ENCODE assay signal across 12 mouse cellular contexts in the genomic region with DNA sequence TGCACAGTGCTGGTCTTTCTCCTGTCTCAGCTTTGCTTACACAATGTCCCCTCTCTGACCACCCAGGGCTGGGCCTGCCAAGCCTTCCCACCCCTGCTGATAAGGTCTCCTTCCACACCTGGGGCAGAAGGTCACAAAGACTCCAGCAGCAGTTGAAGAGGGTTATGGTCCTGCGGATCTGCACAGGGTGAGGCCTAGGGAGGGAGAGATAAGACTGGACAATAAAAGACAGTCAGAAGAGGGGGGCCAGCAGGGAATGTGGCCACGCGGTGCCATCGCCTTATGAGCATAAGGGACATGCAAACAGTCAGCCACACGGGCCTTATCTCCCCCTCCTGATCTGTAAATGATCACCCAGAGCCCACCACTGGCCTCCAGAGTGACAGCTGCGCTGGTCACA.
"Had no signal": no experiment of that assay in that cellular context is flagged by ENCODE, and none has a peak within 500 bp of the region (broad histone marks: within the 10 kb centered on the region; RNA-seq: fewer than 3 reads in every experiment).

No protein-coding gene starts in this region.

- H3K27me3 ChIP-seq: liver, embryonic 15.5 days had no signal

- H3K9me3 ChIP-seq: limb, embryonic 10.5 days; liver, embryonic 15.5 days had no signal

- H3K4me3 ChIP-seq: layer of hippocampus, adult 2 months; limb, embryonic 10.5 days; liver, embryonic 15.5 days had no signal

- ATAC-seq: lung, postnatal 0 days had no signal

- H3K9ac ChIP-seq: liver, embryonic 15.5 days had no signal

- DNase-seq: kidney, adult 2 months; lung, adult 2 months; lung, postnatal 36 days; right cerebral cortex, postnatal 14 days; thymus, adult 18-20 months; thymus, postnatal 14 days had no signal

- H3K27ac ChIP-seq: kidney, postnatal 0 days; layer of hippocampus, adult 2 months; limb, embryonic 10.5 days; liver, embryonic 15.5 days had no signal

- H3K36me3 ChIP-seq: limb, embryonic 10.5 days; liver, embryonic 15.5 days had no signal

- H3K4me2 ChIP-seq: liver, embryonic 11.5 days; liver, embryonic 15.5 days had no signal
